In the genomic region with DNA sequence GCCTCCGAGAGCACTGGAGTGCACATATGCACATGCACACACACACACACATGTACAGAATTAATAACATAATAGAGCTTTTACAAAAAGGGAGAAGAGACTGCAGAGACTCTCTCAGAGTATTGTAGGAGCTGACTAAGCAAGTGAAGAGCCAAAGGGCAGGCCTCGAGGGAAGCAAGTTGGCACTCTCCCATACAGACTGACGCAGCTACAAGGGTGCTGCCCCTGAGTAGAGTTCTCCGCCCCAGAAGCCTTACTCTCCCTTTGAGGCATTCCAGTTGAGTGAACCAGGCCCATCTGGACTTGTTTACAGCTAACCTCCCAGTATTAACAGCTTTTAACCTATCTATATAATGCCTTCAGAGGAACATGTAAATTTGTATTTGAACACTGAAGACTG, we compare ENCODE assay signal across 12 mouse cellular contexts. TPM values are rescaled to one million over a fixed set of nuclear protein-coding genes. Genes with fewer than 3 reads are reported as not detected.
DNase-seq lines count a peak whose midpoint lies in the region; ATAC-seq lines count a peak whose summit lies in the region.
"Had no signal": no experiment of that assay in that cellular context is flagged by ENCODE, and none has a peak within 500 bp of the region (broad histone marks: within the 10 kb centered on the region; RNA-seq: fewer than 3 reads in every experiment).

No protein-coding gene starts in this region.

- H3K4me2 ChIP-seq in forebrain, embryonic 11.5 days (ENCODE audit: low read depth, low read length, severe bottlenecking), result no peak overlapping the region

- WGBS in forebrain, embryonic 11.5 days, result 75% methylated on average over 4 of the region's 4 CpGs

- peak; percentile 30 to 74 for DNase-seq in urinary bladder, postnatal 36 days (ENCODE audit: low spot score in 2 of 2)
- DNase-seq in urinary bladder, postnatal 4 days (ENCODE audit: low spot score in 2 of 2), result no peak
- peak; percentile 64 for DNase-seq in gastrocnemius, postnatal 25 days
- DNase-seq in kidney, postnatal 25 days, result peak; percentile 84 to 90
- DNase-seq in testis, postnatal 14 days (ENCODE audit: low spot score), result peak; percentile 25
- no peak for DNase-seq in c-Kit-positive CD71-positive TER-119-positive erythroid progenitor cells, embryonic 14.5 days (ENCODE audit: low spot score)
- no peak for DNase-seq in forebrain, embryonic 11.5 days (ENCODE audit: low spot score)
- DNase-seq: right cerebral cortex, postnatal 25 days had no signal

- H3K36me3 ChIP-seq in forebrain, embryonic 11.5 days (ENCODE audit: control insufficient read depth, insufficient read depth, low read length), result no peaks in the 10 kb centered on the region

- no peaks in the 10 kb centered on the region for H3K4me1 ChIP-seq in forebrain, embryonic 11.5 days (replicated peaks; ENCODE audit: control insufficient read depth, insufficient read depth, low read length)

- H3K27me3 ChIP-seq in forebrain, embryonic 11.5 days (ENCODE audit: control insufficient read depth, insufficient read depth, low read length), result no peaks in the 10 kb centered on the region

- no peak overlapping the region for H3K4me3 ChIP-seq in forebrain, embryonic 11.5 days (ENCODE audit: low read depth, low read length)

- no peak overlapping the region for H3K9ac ChIP-seq in forebrain, embryonic 11.5 days (ENCODE audit: low read length)

- H3K27ac ChIP-seq in forebrain, embryonic 11.5 days (ENCODE audit: low read depth, low read length), result no peak overlapping the region

- no peaks in the 10 kb centered on the region for H3K9me3 ChIP-seq in forebrain, embryonic 11.5 days (ENCODE audit: control insufficient read depth, low read length)

- ATAC-seq in forebrain, embryonic 11.5 days (replicated peaks; ENCODE audit: low FRiP score), result no peak
- ATAC-seq in inflammation-experienced regulatory T-cells, adult 6 months, result no peak
- ATAC-seq: hindbrain, embryonic 16.5 days had no signal

RNA-seq across cellular contexts. Expression of gene Prss48, which starts 54.4 kb away (rescaled TPM):
- not detected for total RNA-seq in gastrocnemius, postnatal 25 days (2021)
- polyA plus RNA-seq in forebrain, embryonic 11.5 days (2014; fragmentation: Nextera tagmentation; extraction: Ambion mirVana), result 0.29 TPM in 1 of 2 replicates, not detected in the other
- polyA plus RNA-seq in inflammation-experienced regulatory T-cells, adult 6 months (2017; shearing (Covaris generic)), result not detected
- total RNA-seq: megakaryocyte progenitor cell, adult 5-6 weeks had no signal
- polyA plus RNA-seq: cortical plate, adult 2 months; hindbrain, embryonic 16.5 days had no signal

Comparison
In these comparisons a context has a peak if more than half of its experiments do, and no peak if none do; other contexts are left out.
1. DNase-seq: peak in urinary bladder, postnatal 36 days (2 of 2), gastrocnemius, postnatal 25 days (single experiment), kidney, postnatal 25 days (2 of 2) and testis, postnatal 14 days (single experiment); none in urinary bladder, postnatal 4 days (0 of 2), c-Kit-positive CD71-positive TER-119-positive erythroid progenitor cells, embryonic 14.5 days (single experiment) and forebrain, embryonic 11.5 days (single experiment).